Mouse (Mus musculus): ENCODE data around the gene Arhgef38.

- TF ChIP-seq CTCF (conservative IDR thresholded peaks at IDR 0.05; ENCODE audit: low read length) (no peak), NANOG (IDR thresholded peaks at IDR 0.05; ENCODE audit: borderline replicate concordance, low read length) (no peak)
These were observed 81.1 kb downstream of the Arhgef38 start for GRCm38 (mm10) chr3:133153629-133154028.
